Mouse (Mus musculus): ENCODE measurements around the gene Pwwp2a. TPM values are rescaled to one million over a fixed set of nuclear protein-coding genes. Genes with fewer than 3 reads are reported as not detected.

Pwwp2a gene
- polyA plus RNA-seq, 1 experiment from 2014 or later: 28.0 TPM

- Histone ChIP-seq H3K27ac (no peak overlapping the region), H3K4me2 (no peak overlapping the region), H3K27me3 (replicated peaks) (no peaks in the 10 kb centered on the region), H3K4me3 (replicated peaks) (no peak overlapping the region), H3K9me3 (no peaks in the 10 kb centered on the region), H3K4me1 (no peaks in the 10 kb centered on the region), H3K9ac (no peak overlapping the region), H3K36me3 (peaks cover 26% of the 10 kb centered on the region; the same call in 1 of the 2 replicates)
- WGBS: 81% methylated on average over 7 of the region's 7 CpGs
- ATAC-seq (ENCODE audit: insufficient read depth, low FRiP score, low read depth): no peak
Measured at GRCm38 (mm10) chr11:43728737-43729301, 47.0 kb downstream of the Pwwp2a start.

GRCm38 (mm10) chr11:43747233-43748226 lies 65.7 kb downstream of the Pwwp2a start, which contains the start of gene Ttc1:
Gene Ttc1 (minus strand): TSS chr11:43748008.
- Histone ChIP-seq H3K4me3 (replicated peaks) (peak within 1 kb of the TSS; percentile 78), H3K27ac (peak within 1 kb of the TSS; percentile 62; the same call in 1 of the 2 replicates), H3K4me2 (peak within 1 kb of the TSS; percentile 78), H3K9ac (peak within 1 kb of the TSS; percentile 70), H3K9me3 (no peaks in the 10 kb centered on the region), H3K27me3 (replicated peaks) (no peaks in the 10 kb centered on the region), H3K4me1 (peaks cover 4% of the 10 kb centered on the region; the same call in 1 of the 2 replicates), H3K36me3 (peaks cover 15% of the 10 kb centered on the region; the same call in 1 of the 2 replicates)
- 2% methylated on average over 47 of the region's 47 CpGs for WGBS
- ATAC-seq (ENCODE audit: insufficient read depth, low FRiP score, low read depth): peak; percentile 98

GRCm38 (mm10) chr11:43751542-43751941 lies 69.7 kb downstream of the Pwwp2a start:
- Histone ChIP-seq H3K4me2 (no peak overlapping the region), H3K9me3 (no peaks in the 10 kb centered on the region), H3K27ac (no peak overlapping the region), H3K27me3 (replicated peaks) (no peaks in the 10 kb centered on the region), H3K4me1 (peaks cover 4% of the 10 kb centered on the region; the same call in 1 of the 2 replicates), H3K36me3 (no peaks in the 10 kb centered on the region), H3K4me3 (replicated peaks) (no peak overlapping the region), H3K9ac (no peak overlapping the region)
- no peak for ATAC-seq (ENCODE audit: insufficient read depth, low FRiP score, low read depth)
- WGBS: 52% methylated on average over 2 of the region's 2 CpGs

GRCm38 (mm10) chr11:43754568-43754967 lies 72.8 kb downstream of the Pwwp2a start:
- Histone ChIP-seq H3K27me3 (replicated peaks) (no peaks in the 10 kb centered on the region), H3K4me1 (no peaks in the 10 kb centered on the region), H3K9me3 (no peaks in the 10 kb centered on the region), H3K36me3 (no peaks in the 10 kb centered on the region), H3K9ac (no peak overlapping the region), H3K4me2 (no peak overlapping the region), H3K4me3 (replicated peaks) (no peak overlapping the region), H3K27ac (no peak overlapping the region)
- ATAC-seq (ENCODE audit: insufficient read depth, low FRiP score, low read depth): no peak
- 60% methylated on average over 1 of the region's 1 CpGs for WGBS

GRCm38 (mm10) chr11:43755411-43755810 lies 73.6 kb downstream of the Pwwp2a start:
- no peak overlapping the region for H3K4me2 ChIP-seq
- no peaks in the 10 kb centered on the region for H3K27me3 ChIP-seq (replicated peaks)
- no peak overlapping the region for H3K27ac ChIP-seq
- H3K4me1 ChIP-seq: no peaks in the 10 kb centered on the region
- no peaks in the 10 kb centered on the region for H3K9me3 ChIP-seq
- whole genome bisulfite sequencing: 64% methylated on average over 5 of the region's 5 CpGs
- H3K4me3 ChIP-seq (replicated peaks): no peak overlapping the region
- ATAC-seq (ENCODE audit: insufficient read depth, low FRiP score, low read depth): no peak
- H3K9ac ChIP-seq: no peak overlapping the region
- H3K36me3 ChIP-seq: no peaks in the 10 kb centered on the region

- ATAC-seq (ENCODE audit: insufficient read depth, low FRiP score, low read depth): no peak
- no peak overlapping the region for H3K9ac ChIP-seq
- H3K4me3 ChIP-seq (replicated peaks): no peak overlapping the region
- 72% methylated on average over 2 of the region's 2 CpGs for WGBS
- no peaks in the 10 kb centered on the region for H3K4me1 ChIP-seq
- H3K4me2 ChIP-seq: no peak overlapping the region
- H3K9me3 ChIP-seq: no peaks in the 10 kb centered on the region
- no peak overlapping the region for H3K27ac ChIP-seq
- no peaks in the 10 kb centered on the region for H3K36me3 ChIP-seq
- no peaks in the 10 kb centered on the region for H3K27me3 ChIP-seq (replicated peaks)
Measured at GRCm38 (mm10) chr11:43758436-43758835, 76.6 kb downstream of the Pwwp2a start.

- Histone ChIP-seq H3K27ac (no peak overlapping the region), H3K4me3 (replicated peaks) (peak overlapping the region; percentile 57), H3K9ac (no peak overlapping the region), H3K36me3 (no peaks in the 10 kb centered on the region), H3K9me3 (no peaks in the 10 kb centered on the region), H3K4me1 (no peaks in the 10 kb centered on the region), H3K27me3 (replicated peaks) (0 out of 2 replicates have a peak, but pooled peaks cover 2% of the 10 kb centered on the region), H3K4me2 (peak overlapping the region; percentile 92)
- peak; percentile 81 for ATAC-seq (ENCODE audit: insufficient read depth, low FRiP score, low read depth)
- WGBS: 6% methylated on average over 37 of the region's 37 CpGs
Measured at GRCm38 (mm10) chr11:43766922-43767648, 85.3 kb downstream of the Pwwp2a start.

GRCm38 (mm10) chr11:43767749-43768148 lies 86.0 kb downstream of the Pwwp2a start:
- Histone ChIP-seq H3K9me3 (no peaks in the 10 kb centered on the region), H3K4me3 (replicated peaks) (no peak overlapping the region), H3K36me3 (no peaks in the 10 kb centered on the region), H3K27me3 (replicated peaks) (0 out of 2 replicates have a peak, but pooled peaks cover 2% of the 10 kb centered on the region), H3K4me1 (no peaks in the 10 kb centered on the region), H3K27ac (no peak overlapping the region), H3K4me2 (0 out of 2 replicates have a peak overlapping the region, but pooled peaks have one; percentile 92), H3K9ac (no peak overlapping the region)
- ATAC-seq (ENCODE audit: insufficient read depth, low FRiP score, low read depth): no peak
- WGBS: 68% methylated on average over 11 of the region's 11 CpGs

GRCm38 (mm10) chr11:43770110-43770509 lies 88.3 kb downstream of the Pwwp2a start:
- no peak for ATAC-seq (ENCODE audit: insufficient read depth, low FRiP score, low read depth)

More at GRCm38 (mm10) chr11:43770110-43770509, 88.3 kb downstream of the Pwwp2a start:
- Histone ChIP-seq H3K4me3 (replicated peaks) (no peak overlapping the region), H3K27ac (no peak overlapping the region), H3K36me3 (no peaks in the 10 kb centered on the region), H3K4me1 (0 out of 2 replicates have a peak, but pooled peaks cover 3% of the 10 kb centered on the region), H3K9me3 (no peaks in the 10 kb centered on the region), H3K27me3 (replicated peaks) (peaks cover 4% of the 10 kb centered on the region; the same call in 1 of the 2 replicates), H3K4me2 (no peak overlapping the region), H3K9ac (no peak overlapping the region)
- 76% methylated on average over 4 of the region's 4 CpGs for WGBS

Measured in stomach, embryonic 15.5 days (tissue).